Mouse (Mus musculus): ENCODE measurements around the gene Mllt3. TPM values are rescaled to one million over a fixed set of nuclear protein-coding genes. Genes with fewer than 3 reads are reported as not detected.
A peak's percentile ranks its signal among the peaks of the same experiment; 100 is the strongest.

Mllt3 gene
- polyA plus RNA-seq, 1 experiment from 2014 or later = 81.7 TPM

GRCm38 (mm10) chr4:88032151-88033098 lies 739 bp downstream of the Mllt3 start:
- no peaks in the 10 kb centered on the region for H3K9me3 ChIP-seq
- peak; percentile 81 for ATAC-seq (ENCODE audit: low FRiP score)
- peaks cover 6% of the 10 kb centered on the region; the same call in 1 of the 2 replicates for H3K36me3 ChIP-seq (replicated peaks)

GRCm38 (mm10) chr4:88031211-88032150 lies 1.7 kb downstream of the Mllt3 start:
- Histone ChIP-seq H3K4me3 (replicated peaks) (peak overlapping the region; percentile 90), H3K36me3 (replicated peaks) (peaks cover 11% of the 10 kb centered on the region; the same call in 1 of the 2 replicates), H3K9me3 (no peaks in the 10 kb centered on the region), H3K27ac (peak overlapping the region; percentile 99), H3K9ac (peak overlapping the region; percentile 96), H3K27me3 (peaks cover 10% of the 10 kb centered on the region), H3K4me1 (peaks cover 26% of the 10 kb centered on the region), H3K4me2 (peak overlapping the region; percentile 78)
- under 1% methylated on average over 84 of the region's 84 CpGs for WGBS
- no peak for ATAC-seq (ENCODE audit: low FRiP score)

More at GRCm38 (mm10) chr4:88032151-88033098, 739 bp downstream of the Mllt3 start:
- Histone ChIP-seq H3K27me3 (peaks cover 10% of the 10 kb centered on the region), H3K9ac (peak overlapping the region; percentile 96), H3K4me2 (peak overlapping the region; percentile 78), H3K4me1 (peaks cover 26% of the 10 kb centered on the region), H3K4me3 (replicated peaks) (peak overlapping the region; percentile 90), H3K27ac (peak overlapping the region; percentile 99)
- WGBS = under 1% methylated on average over 81 of the region's 100 CpGs

- H3K36me3 ChIP-seq (replicated peaks) = peaks cover 28% of the 10 kb centered on the region
- WGBS = 89% methylated on average over 5 of the region's 5 CpGs
These were observed 9.6 kb downstream of the Mllt3 start for GRCm38 (mm10) chr4:88023567-88023966.

GRCm38 (mm10) chr4:88022623-88023022 lies 10.5 kb downstream of the Mllt3 start:
- Histone ChIP-seq H3K9me3 (no peaks in the 10 kb centered on the region), H3K4me2 (no peak overlapping the region), H3K27ac (no peak overlapping the region), H3K36me3 (replicated peaks) (peaks cover 28% of the 10 kb centered on the region), H3K27me3 (no peaks in the 10 kb centered on the region), H3K9ac (no peak overlapping the region), H3K4me3 (replicated peaks) (no peak overlapping the region), H3K4me1 (peaks cover 17% of the 10 kb centered on the region)
- 0% methylated on average over 1 of the region's 1 CpGs for WGBS
- no peak for ATAC-seq (ENCODE audit: low FRiP score)

More at GRCm38 (mm10) chr4:88023567-88023966, 9.6 kb downstream of the Mllt3 start:
- Histone ChIP-seq H3K4me2 (no peak overlapping the region), H3K27me3 (no peaks in the 10 kb centered on the region), H3K9ac (no peak overlapping the region), H3K4me3 (replicated peaks) (no peak overlapping the region), H3K27ac (no peak overlapping the region), H3K9me3 (no peaks in the 10 kb centered on the region), H3K4me1 (peaks cover 10% of the 10 kb centered on the region)
- ATAC-seq (ENCODE audit: low FRiP score) = no peak

- peaks cover 34% of the 10 kb centered on the region for H3K4me1 ChIP-seq
- H3K27ac ChIP-seq = no peak overlapping the region
- no peak for ATAC-seq (ENCODE audit: low FRiP score)
These were observed 12.7 kb downstream of the Mllt3 start for GRCm38 (mm10) chr4:88020421-88020820.

GRCm38 (mm10) chr4:88019645-88020044 lies 13.5 kb downstream of the Mllt3 start:
- Histone ChIP-seq H3K9me3 (no peaks in the 10 kb centered on the region), H3K4me3 (replicated peaks) (no peak overlapping the region), H3K4me2 (no peak overlapping the region), H3K4me1 (peaks cover 41% of the 10 kb centered on the region), H3K27me3 (no peaks in the 10 kb centered on the region), H3K27ac (no peak overlapping the region), H3K36me3 (replicated peaks) (peaks cover 10% of the 10 kb centered on the region), H3K9ac (no peak overlapping the region)
- ATAC-seq (ENCODE audit: low FRiP score) = no peak
- 82% methylated on average over 4 of the region's 4 CpGs for WGBS

More at GRCm38 (mm10) chr4:88020421-88020820, 12.7 kb downstream of the Mllt3 start:
- no peak overlapping the region for H3K4me2 ChIP-seq
- peaks cover 16% of the 10 kb centered on the region for H3K36me3 ChIP-seq (replicated peaks)
- no peak overlapping the region for H3K9ac ChIP-seq
- 64% methylated on average over 5 of the region's 5 CpGs for WGBS
- no peaks in the 10 kb centered on the region for H3K27me3 ChIP-seq
- H3K9me3 ChIP-seq = no peaks in the 10 kb centered on the region
- H3K4me3 ChIP-seq (replicated peaks) = no peak overlapping the region

GRCm38 (mm10) chr4:88017452-88018350 lies 15.5 kb downstream of the Mllt3 start:
- Histone ChIP-seq H3K4me3 (replicated peaks) (peak overlapping the region; percentile 16; the same call in 1 of the 2 replicates), H3K4me1 (peaks cover 59% of the 10 kb centered on the region), H3K27me3 (no peaks in the 10 kb centered on the region), H3K9ac (0 out of 2 replicates have a peak overlapping the region, but pooled peaks have one; percentile 1), H3K4me2 (peak overlapping the region; percentile 41), H3K27ac (peak overlapping the region; percentile 71), H3K9me3 (no peaks in the 10 kb centered on the region), H3K36me3 (replicated peaks) (peaks cover 6% of the 10 kb centered on the region; the same call in 1 of the 2 replicates)
- peak; percentile 83; the same call in 1 of the 2 replicates for ATAC-seq (ENCODE audit: low FRiP score)
- WGBS = 10% methylated on average over 18 of the region's 18 CpGs

GRCm38 (mm10) chr4:88015765-88016164 lies 17.4 kb downstream of the Mllt3 start:
- H3K27ac ChIP-seq = no peak overlapping the region
- peaks cover 8% of the 10 kb centered on the region for H3K36me3 ChIP-seq (replicated peaks)
- H3K4me1 ChIP-seq = peaks cover 74% of the 10 kb centered on the region
- no peak for ATAC-seq (ENCODE audit: low FRiP score)
- no peaks in the 10 kb centered on the region for H3K27me3 ChIP-seq
- no peak overlapping the region for H3K9ac ChIP-seq
- no peak overlapping the region for H3K4me2 ChIP-seq
- WGBS = 90% methylated on average over 5 of the region's 5 CpGs
- H3K4me3 ChIP-seq (replicated peaks) = no peak overlapping the region
- H3K9me3 ChIP-seq = no peaks in the 10 kb centered on the region

- Histone ChIP-seq H3K4me1 (peaks cover 74% of the 10 kb centered on the region), H3K4me3 (replicated peaks) (no peak overlapping the region), H3K27me3 (no peaks in the 10 kb centered on the region), H3K36me3 (replicated peaks) (peaks cover 4% of the 10 kb centered on the region), H3K9ac (no peak overlapping the region), H3K9me3 (no peaks in the 10 kb centered on the region), H3K27ac (no peak overlapping the region), H3K4me2 (no peak overlapping the region)
- ATAC-seq (ENCODE audit: low FRiP score) = no peak
- 65% methylated on average over 7 of the region's 7 CpGs for WGBS
These were observed 17.9 kb downstream of the Mllt3 start for GRCm38 (mm10) chr4:88015261-88015660.

GRCm38 (mm10) chr4:88012774-88013173 lies 20.4 kb downstream of the Mllt3 start:
- H3K4me3 ChIP-seq (replicated peaks) = no peak overlapping the region
- no peak for ATAC-seq (ENCODE audit: low FRiP score)
- no peak overlapping the region for H3K9ac ChIP-seq
- no peak overlapping the region for H3K27ac ChIP-seq
- H3K36me3 ChIP-seq (replicated peaks) = peaks cover 11% of the 10 kb centered on the region
- 39% methylated on average over 4 of the region's 4 CpGs for WGBS
- H3K27me3 ChIP-seq = no peaks in the 10 kb centered on the region
- H3K9me3 ChIP-seq = no peaks in the 10 kb centered on the region
- no peak overlapping the region for H3K4me2 ChIP-seq
- peaks cover 58% of the 10 kb centered on the region for H3K4me1 ChIP-seq

Measured in forebrain, embryonic 12.5 days (tissue).